Mouse (Mus musculus): ENCODE data around the gene Kyat1. TPM values are rescaled to one million over a fixed set of nuclear protein-coding genes. Genes with fewer than 3 reads are reported as not detected.
"Not testable (repeated sequence)": the region's sequence is repeated elsewhere in the genome, so short reads cannot be mapped to it uniquely, and the experiment has no call there.

Gene Kyat1
- polyA plus RNA-seq, 1 experiment from 2014 or later, result 24.6 TPM

GRCm38 (mm10) chr2:30185276-30185675 lies 20.4 kb downstream of the Kyat1 start:
- ATAC-seq, result peak; percentile 40; the same call in 1 of the 2 replicates
- no peak overlapping the region for H3K4me2 ChIP-seq (ENCODE audit: low read depth, low read length)
- H3K27ac ChIP-seq (ENCODE audit: low read length), result no peak overlapping the region
- H3K27me3 ChIP-seq (replicated peaks; ENCODE audit: control insufficient read depth, insufficient read depth, low read length), result no peaks in the 10 kb centered on the region
- 86% methylated on average over 6 of the region's 6 CpGs for WGBS
- peaks cover 7% of the 10 kb centered on the region for H3K36me3 ChIP-seq (ENCODE audit: control insufficient read depth, insufficient read depth, low read length)
- no peaks in the 10 kb centered on the region for H3K4me1 ChIP-seq (ENCODE audit: control insufficient read depth, insufficient read depth, low read length)
- H3K9ac ChIP-seq (ENCODE audit: low read depth, low read length), result no peak overlapping the region
- H3K9me3 ChIP-seq (ENCODE audit: control insufficient read depth, low read length), result peaks cover 7% of the 10 kb centered on the region
- no peak overlapping the region for H3K4me3 ChIP-seq (ENCODE audit: low read length)

- H3K9ac ChIP-seq (ENCODE audit: low read depth, low read length), result no peak overlapping the region
- no peak overlapping the region for H3K27ac ChIP-seq (ENCODE audit: low read length)
- peaks cover 7% of the 10 kb centered on the region for H3K9me3 ChIP-seq (ENCODE audit: control insufficient read depth, low read length)
- H3K4me2 ChIP-seq (ENCODE audit: low read depth, low read length), result no peak overlapping the region
- ATAC-seq, result no peak
- no peaks in the 10 kb centered on the region for H3K27me3 ChIP-seq (replicated peaks; ENCODE audit: control insufficient read depth, insufficient read depth, low read length)
- no peaks in the 10 kb centered on the region for H3K4me1 ChIP-seq (ENCODE audit: control insufficient read depth, insufficient read depth, low read length)
- WGBS, result 61% methylated on average over 3 of the region's 3 CpGs
- H3K4me3 ChIP-seq (ENCODE audit: low read length), result no peak overlapping the region
- H3K36me3 ChIP-seq (ENCODE audit: control insufficient read depth, insufficient read depth, low read length), result peaks cover 7% of the 10 kb centered on the region
These were observed 21.9 kb downstream of the Kyat1 start for GRCm38 (mm10) chr2:30183721-30184120.

- no peak overlapping the region for H3K4me3 ChIP-seq (ENCODE audit: low read length)
- peaks cover 3% of the 10 kb centered on the region for H3K4me1 ChIP-seq (ENCODE audit: control insufficient read depth, insufficient read depth, low read length)
- no peak for ATAC-seq
- H3K4me2 ChIP-seq (ENCODE audit: low read depth, low read length), result no peak overlapping the region
- no peak overlapping the region for H3K27ac ChIP-seq (ENCODE audit: low read length)
- H3K36me3 ChIP-seq (ENCODE audit: control insufficient read depth, insufficient read depth, low read length), result peaks cover 7% of the 10 kb centered on the region
- WGBS, result 95% methylated on average over 2 of the region's 2 CpGs
- H3K9ac ChIP-seq (ENCODE audit: low read depth, low read length), result no peak overlapping the region
- no peaks in the 10 kb centered on the region for H3K27me3 ChIP-seq (replicated peaks; ENCODE audit: control insufficient read depth, insufficient read depth, low read length)
- H3K9me3 ChIP-seq (ENCODE audit: control insufficient read depth, low read length), result peaks cover 7% of the 10 kb centered on the region
These were observed 23.2 kb downstream of the Kyat1 start for GRCm38 (mm10) chr2:30182424-30182823.

- Histone ChIP-seq H3K36me3 (ENCODE audit: control insufficient read depth, insufficient read depth, low read length) (peaks cover 28% of the 10 kb centered on the region), H3K4me2 (ENCODE audit: low read depth, low read length) (peak overlapping the region; percentile 84), H3K4me3 (ENCODE audit: low read length) (peak overlapping the region; percentile 61)
- H3K4me1 ChIP-seq (ENCODE audit: control insufficient read depth, insufficient read depth, low read length); H3K9ac ChIP-seq (ENCODE audit: low read depth, low read length); H3K9me3 ChIP-seq (ENCODE audit: control insufficient read depth, low read length); H3K27me3 ChIP-seq (replicated peaks; ENCODE audit: control insufficient read depth, insufficient read depth, low read length); H3K27ac ChIP-seq (ENCODE audit: low read length): not testable (repeated sequence)
- ATAC-seq, result peak; percentile 14; the same call in 1 of the 2 replicates
- 52% methylated on average over 7 of the region's 7 CpGs for WGBS
These were observed 26.9 kb downstream of the Kyat1 start for GRCm38 (mm10) chr2:30178711-30179110.

- peak within 1 kb of the TSS; percentile 84 for H3K4me2 ChIP-seq (ENCODE audit: low read depth, low read length)
- H3K27ac ChIP-seq (ENCODE audit: low read length), result 0 out of 2 replicates have a peak within 1 kb of the TSS, but pooled peaks have one; percentile 1
- peaks cover 28% of the 10 kb centered on the region for H3K36me3 ChIP-seq (ENCODE audit: control insufficient read depth, insufficient read depth, low read length)
- ATAC-seq, result peak; percentile 98
- H3K9me3 ChIP-seq (ENCODE audit: control insufficient read depth, low read length), result 0 out of 2 replicates have a peak, but pooled peaks cover 5% of the 10 kb centered on the region
- H3K4me3 ChIP-seq (ENCODE audit: low read length), result peak within 1 kb of the TSS; percentile 61
- no peaks in the 10 kb centered on the region for H3K27me3 ChIP-seq (replicated peaks; ENCODE audit: control insufficient read depth, insufficient read depth, low read length)
- H3K9ac ChIP-seq (ENCODE audit: low read depth, low read length), result peak within 1 kb of the TSS; percentile 74
- H3K4me1 ChIP-seq (ENCODE audit: control insufficient read depth, insufficient read depth, low read length), result peaks cover 10% of the 10 kb centered on the region
- 2% methylated on average over 54 of the region's 54 CpGs for WGBS
These were observed 27.7 kb downstream of the Kyat1 start, which contains the start of gene Spout1 for GRCm38 (mm10) chr2:30177700-30178675. Gene Spout1, minus strand, starts transcription at chr2:30178459.

GRCm38 (mm10) chr2:30176561-30176960 lies 29.1 kb downstream of the Kyat1 start:
- H3K9me3 ChIP-seq (ENCODE audit: control insufficient read depth, low read length), result 0 out of 2 replicates have a peak, but pooled peaks cover 5% of the 10 kb centered on the region
- H3K4me2 ChIP-seq (ENCODE audit: low read depth, low read length), result no peak overlapping the region
- WGBS, result 98% methylated on average over 2 of the region's 2 CpGs
- no peak overlapping the region for H3K27ac ChIP-seq (ENCODE audit: low read length)
- peaks cover 28% of the 10 kb centered on the region for H3K36me3 ChIP-seq (ENCODE audit: control insufficient read depth, insufficient read depth, low read length)
- ATAC-seq, result no peak
- H3K4me3 ChIP-seq (ENCODE audit: low read length), result no peak overlapping the region
- H3K27me3 ChIP-seq (replicated peaks; ENCODE audit: control insufficient read depth, insufficient read depth, low read length), result no peaks in the 10 kb centered on the region
- H3K9ac ChIP-seq (ENCODE audit: low read depth, low read length), result no peak overlapping the region
- H3K4me1 ChIP-seq (ENCODE audit: control insufficient read depth, insufficient read depth, low read length), result peaks cover 18% of the 10 kb centered on the region

GRCm38 (mm10) chr2:30175897-30176296 lies 29.8 kb downstream of the Kyat1 start:
- Histone ChIP-seq H3K36me3 (ENCODE audit: control insufficient read depth, insufficient read depth, low read length) (peaks cover 28% of the 10 kb centered on the region), H3K27me3 (replicated peaks; ENCODE audit: control insufficient read depth, insufficient read depth, low read length) (no peaks in the 10 kb centered on the region), H3K4me1 (ENCODE audit: control insufficient read depth, insufficient read depth, low read length) (peaks cover 18% of the 10 kb centered on the region), H3K9me3 (ENCODE audit: control insufficient read depth, low read length) (0 out of 2 replicates have a peak, but pooled peaks cover 5% of the 10 kb centered on the region), H3K4me2 (ENCODE audit: low read depth, low read length) (no peak overlapping the region), H3K27ac (ENCODE audit: low read length) (no peak overlapping the region), H3K4me3 (ENCODE audit: low read length) (no peak overlapping the region), H3K9ac (ENCODE audit: low read depth, low read length) (no peak overlapping the region)
- ATAC-seq, result no peak
- 88% methylated on average over 8 of the region's 8 CpGs for WGBS

- no peak for ATAC-seq
- Histone ChIP-seq H3K36me3 (ENCODE audit: control insufficient read depth, insufficient read depth, low read length) (peaks cover 28% of the 10 kb centered on the region), H3K9ac (ENCODE audit: low read depth, low read length) (no peak overlapping the region), H3K27ac (ENCODE audit: low read length) (no peak overlapping the region), H3K4me3 (ENCODE audit: low read length) (no peak overlapping the region), H3K9me3 (ENCODE audit: control insufficient read depth, low read length) (0 out of 2 replicates have a peak, but pooled peaks cover 5% of the 10 kb centered on the region), H3K4me2 (ENCODE audit: low read depth, low read length) (no peak overlapping the region), H3K4me1 (ENCODE audit: control insufficient read depth, insufficient read depth, low read length) (peaks cover 18% of the 10 kb centered on the region), H3K27me3 (replicated peaks; ENCODE audit: control insufficient read depth, insufficient read depth, low read length) (no peaks in the 10 kb centered on the region)
- 94% methylated on average over 20 of the region's 20 CpGs for WGBS
These were observed 32.0 kb downstream of the Kyat1 start for GRCm38 (mm10) chr2:30173541-30174240.

GRCm38 (mm10) chr2:30171997-30172382 lies 33.7 kb downstream of the Kyat1 start:
- Histone ChIP-seq H3K9ac (ENCODE audit: low read depth, low read length) (peak overlapping the region; percentile 78), H3K4me2 (ENCODE audit: low read depth, low read length) (peak overlapping the region; percentile 95), H3K27me3 (replicated peaks; ENCODE audit: control insufficient read depth, insufficient read depth, low read length) (no peaks in the 10 kb centered on the region), H3K4me3 (ENCODE audit: low read length) (peak overlapping the region; percentile 67), H3K9me3 (ENCODE audit: control insufficient read depth, low read length) (peaks cover 6% of the 10 kb centered on the region; the same call in 1 of the 2 replicates), H3K27ac (ENCODE audit: low read length) (peak overlapping the region; percentile 91), H3K36me3 (ENCODE audit: control insufficient read depth, insufficient read depth, low read length) (peaks cover 24% of the 10 kb centered on the region), H3K4me1 (ENCODE audit: control insufficient read depth, insufficient read depth, low read length) (peaks cover 10% of the 10 kb centered on the region)
- 1% methylated on average over 19 of the region's 19 CpGs for WGBS
- ATAC-seq, result peak; percentile 34
